Mouse (Mus musculus): Measurements from ENCODE around the gene Cxcl1. TPM values are rescaled to one million over a fixed set of nuclear protein-coding genes. Genes with fewer than 3 reads are reported as not detected.
A peak's percentile ranks its signal among the peaks of the same experiment; 100 is the strongest.

The Cxcl1 gene
- polyA plus RNA-seq, 1 experiment from 2014 or later: 0.72 TPM

DNA sequence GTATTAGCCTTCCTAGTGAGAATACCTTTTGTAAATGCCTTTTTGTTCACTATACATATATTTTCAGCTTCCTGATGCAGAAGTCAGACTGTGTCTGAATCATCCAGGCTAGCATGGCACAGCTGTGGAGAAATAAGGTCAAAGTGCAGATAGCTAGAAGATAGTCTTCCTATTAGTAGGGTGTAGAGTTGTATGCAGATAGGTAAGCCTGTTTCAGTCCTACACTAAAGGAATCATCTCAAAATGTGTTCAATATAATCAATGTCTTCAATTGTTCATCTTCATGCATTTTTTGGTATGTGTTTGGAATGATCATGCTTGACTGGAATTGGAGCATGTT, 13.9 kb upstream of the Cxcl1 start:
- Histone ChIP-seq H3K9ac (no peak overlapping the region), H3K4me1 (ENCODE audit: insufficient read depth) (no peaks in the 10 kb centered on the region), H3K9me3 (ENCODE audit: low read depth, low read length) (no peaks in the 10 kb centered on the region), H3K27me3 (ENCODE audit: insufficient read depth, low read length) (no peaks in the 10 kb centered on the region), H3K36me3 (ENCODE audit: insufficient read depth) (no peaks in the 10 kb centered on the region), H3K4me2 (no peak overlapping the region), H3K27ac (ENCODE audit: low read depth) (no peak overlapping the region), H3K4me3 (ENCODE audit: low read depth, low read length) (no peak overlapping the region)
- ATAC-seq (ENCODE audit: insufficient read depth): no peak
- TF ChIP-seq CTCF (IDR thresholded peaks at IDR 0.05; ENCODE audit: low read depth): no peak
- DNase-seq: no peak

DNA sequence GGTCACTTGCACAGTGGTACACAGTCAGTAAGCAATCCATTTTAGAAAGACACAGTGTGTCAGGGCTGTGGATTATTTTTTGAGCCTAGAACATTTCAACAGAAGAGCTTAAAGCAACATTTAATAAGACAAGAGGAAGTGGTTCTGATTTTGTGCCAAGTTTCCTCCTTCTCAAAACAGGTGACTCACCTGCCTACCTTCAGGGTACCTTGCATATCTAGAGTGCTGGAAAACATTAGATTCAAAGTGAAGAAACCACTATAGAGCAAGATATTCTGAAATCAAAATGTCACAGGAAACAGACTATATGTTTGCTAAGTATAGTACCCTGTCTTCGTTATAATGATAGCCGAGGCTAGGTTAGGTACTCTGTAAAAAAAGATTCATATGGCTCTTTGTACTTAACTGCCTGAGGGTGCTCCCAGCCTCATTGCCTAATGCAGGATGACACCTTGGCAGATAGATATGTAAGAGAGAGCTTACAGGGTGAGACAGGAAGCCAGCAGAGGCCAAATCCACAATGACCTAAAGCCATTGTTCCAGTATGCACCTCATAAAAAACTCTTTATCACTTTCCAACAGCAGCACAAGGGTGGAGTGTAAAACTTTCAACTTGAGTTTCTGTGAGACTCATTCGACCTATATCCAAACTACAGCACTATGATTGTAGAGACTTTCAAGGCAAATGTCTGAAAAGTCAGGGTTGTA, 11.6 kb upstream of the Cxcl1 start:
- no peak for DNase-seq
- 80% methylated on average over 3 of the region's 3 CpGs for WGBS

DNA sequence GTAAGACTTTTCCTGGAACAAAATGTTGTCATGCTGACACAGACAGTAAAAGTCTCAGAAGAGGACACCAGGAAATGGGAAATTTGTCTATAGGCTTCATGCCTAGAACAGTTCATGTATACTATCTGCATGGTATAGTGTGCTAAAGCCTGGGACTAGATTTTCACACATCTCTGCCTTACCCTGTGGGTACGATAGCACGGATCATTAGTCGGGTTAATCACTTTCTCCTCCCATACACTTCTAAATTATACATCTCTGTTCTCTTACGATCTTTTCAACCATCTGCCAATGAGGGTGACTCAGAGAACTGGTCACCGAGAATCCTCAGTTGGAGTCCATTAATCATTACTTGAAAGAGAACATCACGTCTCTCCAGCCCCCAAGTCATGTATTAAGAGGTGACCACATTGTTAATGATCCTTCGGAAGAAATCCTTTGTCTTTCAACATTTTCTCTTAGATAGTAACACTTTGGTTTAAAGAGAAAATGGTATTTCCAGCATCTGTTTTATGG, 10.6 kb upstream of the Cxcl1 start:
- 75% methylated on average over 7 of the region's 7 CpGs for WGBS
- no peaks in the 10 kb centered on the region for H3K27me3 ChIP-seq (ENCODE audit: insufficient read depth, low read length)
- H3K27ac ChIP-seq (ENCODE audit: low read depth): no peak overlapping the region
- H3K4me3 ChIP-seq (ENCODE audit: low read depth, low read length): no peak overlapping the region
- no peak for TF ChIP-seq CTCF (IDR thresholded peaks at IDR 0.05; ENCODE audit: low read depth)
- no peaks in the 10 kb centered on the region for H3K9me3 ChIP-seq (ENCODE audit: low read depth, low read length)
- H3K4me1 ChIP-seq (ENCODE audit: insufficient read depth): no peaks in the 10 kb centered on the region
- H3K4me2 ChIP-seq: no peak overlapping the region
- H3K36me3 ChIP-seq (ENCODE audit: insufficient read depth): no peaks in the 10 kb centered on the region
- no peak overlapping the region for H3K9ac ChIP-seq
- ATAC-seq (ENCODE audit: insufficient read depth): no peak
- no peak for DNase-seq

More for the DNA sequence above, 11.6 kb upstream of the Cxcl1 start:
- ATAC-seq (ENCODE audit: insufficient read depth): no peak
- Histone ChIP-seq H3K36me3 (ENCODE audit: insufficient read depth) (no peaks in the 10 kb centered on the region), H3K4me2 (no peak overlapping the region), H3K27me3 (ENCODE audit: insufficient read depth, low read length) (no peaks in the 10 kb centered on the region), H3K9me3 (ENCODE audit: low read depth, low read length) (no peaks in the 10 kb centered on the region), H3K9ac (no peak overlapping the region), H3K4me3 (ENCODE audit: low read depth, low read length) (no peak overlapping the region), H3K27ac (ENCODE audit: low read depth) (no peak overlapping the region), H3K4me1 (ENCODE audit: insufficient read depth) (no peaks in the 10 kb centered on the region)
- TF ChIP-seq CTCF (IDR thresholded peaks at IDR 0.05; ENCODE audit: low read depth): no peak

GRCm38 (mm10) chr5:90881021-90881420, 10.0 kb upstream of the Cxcl1 start:
- Histone ChIP-seq H3K4me3 (ENCODE audit: low read depth, low read length) (no peak overlapping the region), H3K27ac (ENCODE audit: low read depth) (no peak overlapping the region), H3K4me1 (ENCODE audit: insufficient read depth) (no peaks in the 10 kb centered on the region), H3K9me3 (ENCODE audit: low read depth, low read length) (no peaks in the 10 kb centered on the region), H3K9ac (no peak overlapping the region), H3K27me3 (ENCODE audit: insufficient read depth, low read length) (no peaks in the 10 kb centered on the region), H3K4me2 (no peak overlapping the region), H3K36me3 (ENCODE audit: insufficient read depth) (no peaks in the 10 kb centered on the region)
- 89% methylated on average over 4 of the region's 4 CpGs for WGBS
- no peak for TF ChIP-seq CTCF (IDR thresholded peaks at IDR 0.05; ENCODE audit: low read depth)
- no peak for DNase-seq
- no peak for ATAC-seq (ENCODE audit: insufficient read depth)

- ATAC-seq (ENCODE audit: insufficient read depth) (no peak), DNase-seq (peak; percentile 27)
- Histone ChIP-seq H3K36me3 (ENCODE audit: insufficient read depth) (no peaks in the 10 kb centered on the region), H3K27me3 (ENCODE audit: insufficient read depth, low read length) (no peaks in the 10 kb centered on the region), H3K4me2 (no peak overlapping the region), H3K4me1 (ENCODE audit: insufficient read depth) (no peaks in the 10 kb centered on the region), H3K27ac (ENCODE audit: low read depth) (no peak overlapping the region), H3K4me3 (ENCODE audit: low read depth, low read length) (no peak overlapping the region), H3K9ac (no peak overlapping the region), H3K9me3 (ENCODE audit: low read depth, low read length) (no peaks in the 10 kb centered on the region)
- WGBS: 83% methylated on average over 5 of the region's 5 CpGs
- TF ChIP-seq CTCF (IDR thresholded peaks at IDR 0.05; ENCODE audit: low read depth): no peak
Measured at GRCm38 (mm10) chr5:90881682-90882081, 9.4 kb upstream of the Cxcl1 start.

- WGBS: 85% methylated on average over 5 of the region's 5 CpGs
- H3K27ac ChIP-seq (ENCODE audit: low read depth): no peak overlapping the region
- no peaks in the 10 kb centered on the region for H3K27me3 ChIP-seq (ENCODE audit: insufficient read depth, low read length)
- no peak for ATAC-seq (ENCODE audit: insufficient read depth)
- H3K4me3 ChIP-seq (ENCODE audit: low read depth, low read length): no peak overlapping the region
- no peaks in the 10 kb centered on the region for H3K9me3 ChIP-seq (ENCODE audit: low read depth, low read length)
- TF ChIP-seq CTCF (IDR thresholded peaks at IDR 0.05; ENCODE audit: low read depth): no peak
- H3K9ac ChIP-seq: no peak overlapping the region
- H3K4me2 ChIP-seq: no peak overlapping the region
- H3K4me1 ChIP-seq (ENCODE audit: insufficient read depth): no peaks in the 10 kb centered on the region
- DNase-seq: no peak
- no peaks in the 10 kb centered on the region for H3K36me3 ChIP-seq (ENCODE audit: insufficient read depth)
Measured at GRCm38 (mm10) chr5:90882146-90882545, 8.9 kb upstream of the Cxcl1 start.

GRCm38 (mm10) chr5:90884628-90885242, 6.3 kb upstream of the Cxcl1 start:
- Histone ChIP-seq H3K9ac (no peak overlapping the region), H3K4me2 (no peak overlapping the region), H3K27me3 (ENCODE audit: insufficient read depth, low read length) (no peaks in the 10 kb centered on the region), H3K4me3 (ENCODE audit: low read depth, low read length) (no peak overlapping the region), H3K4me1 (ENCODE audit: insufficient read depth) (no peaks in the 10 kb centered on the region), H3K9me3 (ENCODE audit: low read depth, low read length) (no peaks in the 10 kb centered on the region), H3K27ac (ENCODE audit: low read depth) (no peak overlapping the region), H3K36me3 (ENCODE audit: insufficient read depth) (no peaks in the 10 kb centered on the region)
- peak; percentile 80 for DNase-seq
- TF ChIP-seq CTCF (IDR thresholded peaks at IDR 0.05; ENCODE audit: low read depth): no peak
- peak; percentile 85; the same call in 1 of the 2 replicates for ATAC-seq (ENCODE audit: insufficient read depth)
- WGBS: 42% methylated on average over 2 of the region's 2 CpGs

All from lung, embryonic 14.5 days (tissue).